Mouse (Mus musculus): ENCODE results near the gene Klhl21.

DNA sequence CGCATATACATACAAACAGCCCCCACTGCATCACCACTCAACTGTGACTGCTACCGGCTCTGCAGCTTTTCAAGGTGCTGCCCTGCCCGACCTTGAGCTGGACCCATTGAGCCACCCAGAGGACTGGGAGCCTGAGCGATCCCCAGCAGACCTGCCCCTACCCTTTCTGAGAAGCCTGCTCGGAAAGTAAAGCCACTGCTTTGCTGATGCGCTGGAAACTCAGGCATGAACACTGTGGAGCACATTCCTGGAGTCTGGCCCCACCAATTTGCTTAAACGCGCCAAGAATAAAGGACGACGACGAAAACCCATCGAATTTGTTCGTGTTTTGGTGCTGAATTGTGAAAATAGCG is 479 bp upstream of the Klhl21 start:
- no peak for TF ChIP-seq CTCF (IDR thresholded peaks at IDR 0.05)
- TF ChIP-seq EP300 (IDR thresholded peaks at IDR 0.05), result no peak

Data from lung, postnatal 0 days (tissue).